ENCODE assay signal across 27 mouse cellular contexts in the genomic region with DNA sequence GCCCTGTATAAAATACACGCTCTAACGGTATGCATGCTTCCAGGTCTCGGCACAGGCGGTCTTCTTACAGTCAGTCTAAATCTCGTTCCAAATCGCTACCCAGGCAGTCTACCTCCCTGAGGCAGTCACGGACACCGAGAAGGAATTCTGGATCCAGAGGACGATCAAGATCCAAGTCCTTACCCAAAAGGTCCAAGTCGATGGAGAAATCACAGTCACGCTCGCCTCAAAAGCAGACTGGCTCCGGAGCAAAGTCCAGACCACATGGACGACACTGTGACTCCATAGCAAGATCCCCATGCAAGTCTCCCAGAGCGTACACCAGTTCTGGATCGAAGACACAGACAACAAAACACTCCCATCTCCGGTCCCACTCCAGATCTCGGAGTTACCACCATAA. TPM values are rescaled to one million over a fixed set of nuclear protein-coding genes. Genes with fewer than 3 reads are reported as not detected.
DNase-seq lines count a peak whose midpoint lies in the region; ATAC-seq and TF ChIP-seq lines count a peak whose summit lies in the region.
"Had no signal": no experiment of that assay in that cellular context is flagged by ENCODE, and none has a peak within 500 bp of the region (broad histone marks: within the 10 kb centered on the region; RNA-seq: fewer than 3 reads in every experiment).

No protein-coding gene starts in this region.

- H3K27ac ChIP-seq in kidney, adult 2 months (ENCODE audit: insufficient read depth, low read depth, low read length): no peak overlapping the region
- H3K27ac ChIP-seq in liver, adult 2 months (replicated peaks; ENCODE audit: insufficient read depth, low read depth, low read length): no peak overlapping the region
- H3K27ac ChIP-seq: embryonic facial prominence, embryonic 13.5 days; embryonic facial prominence, embryonic 15.5 days; forebrain, embryonic 10.5 days; forebrain, embryonic 12.5 days had no signal

- peak; percentile 45 for DNase-seq in kidney, adult 2 months
- DNase-seq in kidney, adult 18-20 months: no peak
- peak; percentile 65 for DNase-seq in liver, adult 2 months (ENCODE audit: extremely low read depth, low read depth, low spot score)
- DNase-seq in liver: no peak
- DNase-seq in ZHBTc4 (ENCODE audit: low read depth, low spot score): peak; percentile 32
- no peak for DNase-seq in kidney, postnatal 10 days
- DNase-seq: adrenal gland, adult 2 months; adrenal gland, postnatal 10 days; adrenal gland, postnatal 25 days; cerebellum, adult 11 months; cerebellum, adult 18-20 months; cerebellum, adult 8-10 months; cerebellum, adult 9-11 months; cerebellum, postnatal 14 days; cerebellum, postnatal 36 days; embryo, embryonic 11 days had no signal

- no peak overlapping the region for H3K9ac ChIP-seq in liver, adult 2 months (ENCODE audit: low read depth, low read length)
- H3K9ac ChIP-seq: embryonic facial prominence, embryonic 13.5 days; embryonic facial prominence, embryonic 15.5 days; forebrain, embryonic 12.5 days had no signal

- no peaks in the 10 kb centered on the region for H3K27me3 ChIP-seq in kidney, adult 2 months (replicated peaks; ENCODE audit: control insufficient read depth, insufficient read depth, low read length)
- no peaks in the 10 kb centered on the region for H3K27me3 ChIP-seq in liver, adult 2 months (ENCODE audit: control insufficient read depth, insufficient read depth, low read length)
- H3K27me3 ChIP-seq: embryonic facial prominence, embryonic 13.5 days; embryonic facial prominence, embryonic 15.5 days; forebrain, embryonic 12.5 days had no signal

- no peak for TF ChIP-seq CTCF in kidney, adult 2 months (conservative IDR thresholded peaks at IDR 0.05; ENCODE audit: insufficient read depth, insufficient read length, low read depth, low read length)
- TF ChIP-seq CTCF in liver, adult 2 months (IDR thresholded peaks at IDR 0.05; ENCODE audit: low read depth, low read length): no peak

- WGBS in kidney, adult 2 months: 77% methylated on average over 18 of the region's 18 CpGs
- WGBS in liver, adult 2 months: 88% methylated on average over 18 of the region's 18 CpGs

- H3K4me3 ChIP-seq in kidney, adult 2 months (ENCODE audit: insufficient read depth, low read depth, low read length): no peak overlapping the region
- no peak overlapping the region for H3K4me3 ChIP-seq in liver, adult 2 months (ENCODE audit: insufficient read depth, low read depth, low read length)
- H3K4me3 ChIP-seq: embryonic facial prominence, embryonic 13.5 days; embryonic facial prominence, embryonic 15.5 days; erythroblast, embryonic 14.5 days; forebrain, embryonic 10.5 days; forebrain, embryonic 12.5 days had no signal

- H3K36me3 ChIP-seq in kidney, adult 2 months (ENCODE audit: control insufficient read depth, insufficient read depth, low read length): no peaks in the 10 kb centered on the region
- no peaks in the 10 kb centered on the region for H3K36me3 ChIP-seq in liver, adult 2 months (ENCODE audit: control insufficient read depth, insufficient read depth, low read length)
- H3K36me3 ChIP-seq: forebrain, embryonic 10.5 days; forebrain, embryonic 12.5 days had no signal

- no peak for TF ChIP-seq POLR2A in kidney, adult 2 months (IDR thresholded peaks at IDR 0.05; ENCODE audit: low read depth, low read length)
- TF ChIP-seq POLR2A in liver, adult 2 months (IDR thresholded peaks at IDR 0.05; ENCODE audit: extremely low read depth, insufficient read depth, low read length): no peak

- no peaks in the 10 kb centered on the region for H3K79me2 ChIP-seq in liver, adult 2 months (ENCODE audit: control insufficient read depth, insufficient read depth, low read length)

- no peaks in the 10 kb centered on the region for H3K4me1 ChIP-seq in kidney, adult 2 months (ENCODE audit: control insufficient read depth, insufficient read depth, low read length)
- peaks cover 3% of the 10 kb centered on the region; the same call in 1 of the 2 replicates for H3K4me1 ChIP-seq in liver, adult 2 months (ENCODE audit: control insufficient read depth, insufficient read depth, low read length)
- H3K4me1 ChIP-seq: embryonic facial prominence, embryonic 13.5 days; embryonic facial prominence, embryonic 15.5 days; forebrain, embryonic 10.5 days; forebrain, embryonic 12.5 days had no signal

- no peak for ATAC-seq in megakaryocyte, adult 5-6 weeks (ENCODE audit: poor library complexity, severe bottlenecking)
- ATAC-seq: forebrain, embryonic 14.5 days; forebrain, embryonic 16.5 days had no signal

RNA-seq across cellular contexts. Expression of a gene that starts 22.1 kb away (rescaled TPM):
- 0.18 and 0.36 TPM in 2 replicates for polyA plus RNA-seq in kidney, adult 2 months (2012; rRNA removed)
- total RNA-seq in liver, adult 2 months (2014; rRNA removed): not detected in 2 replicates
- polyA plus RNA-seq in liver, adult 2 months (2012; rRNA removed): 0.11 TPM in 1 of 2 replicates, not detected in the other
- 0.18 TPM in 1 of 2 replicates, not detected in the other for total RNA-seq in megakaryocyte, adult 5-6 weeks (2015)
- not detected in 2 replicates for total RNA-seq in megakaryocyte, adult 5-6 weeks (2017)
- total RNA-seq: common myeloid progenitor, adult 5-6 weeks; MEL had no signal
- polyA plus RNA-seq: C2C12; erythroblast, embryonic 14.5 days had no signal

RNA-seq across cellular contexts. Expression of a gene that starts 41.3 kb away (rescaled TPM):
- polyA plus RNA-seq in kidney, adult 2 months (2012; rRNA removed): 3.9 and 5.2 TPM in 2 replicates
- 3.6 and 4.4 TPM in 2 replicates for total RNA-seq in liver, adult 2 months (2014; rRNA removed)
- polyA plus RNA-seq in liver, adult 2 months (2012; rRNA removed): 7.3 and 8.6 TPM in 2 replicates
- total RNA-seq in megakaryocyte, adult 5-6 weeks (2015): not detected in 2 replicates
- not detected in 2 replicates for total RNA-seq in megakaryocyte, adult 5-6 weeks (2017)
- total RNA-seq: MEL had no signal
- polyA plus RNA-seq: C2C12; erythroblast, embryonic 14.5 days had no signal

RNA-seq across cellular contexts. Expression of a gene that starts 59.1 kb away (rescaled TPM):
- 32.3 and 53.2 TPM in 2 replicates for polyA plus RNA-seq in kidney, adult 2 months (2012; rRNA removed)
- 29.6 and 35.0 TPM in 2 replicates for total RNA-seq in liver, adult 2 months (2014; rRNA removed)
- 48.5 and 77.3 TPM in 2 replicates for polyA plus RNA-seq in liver, adult 2 months (2012; rRNA removed)
- total RNA-seq in megakaryocyte, adult 5-6 weeks (2015): 152 and 164 TPM in 2 replicates
- 116 and 130 TPM in 2 replicates for total RNA-seq in megakaryocyte, adult 5-6 weeks (2017)

Comparison
In these comparisons a context has a peak if more than half of its experiments do, and no peak if none do; other contexts are left out.
1. DNase-seq: peak in kidney, adult 2 months (single experiment), liver, adult 2 months (single experiment) and ZHBTc4 (single experiment); none in kidney, adult 18-20 months (single experiment), liver (single experiment) and kidney, postnatal 10 days (single experiment).